Mouse (Mus musculus): ENCODE measurements around the gene Tpm1.

The Tpm1 gene

GRCm38 (mm10) chr9:66982085-66982484 lies 67.1 kb downstream of the Tpm1 start:
- no peak for DNase-seq (ENCODE audit: low spot score)

- DNase-seq (ENCODE audit: low spot score) = peak; percentile 82
Measured at GRCm38 (mm10) chr9:66980458-66980857, 68.7 kb downstream of the Tpm1 start.

GRCm38 (mm10) chr9:66978468-66978867 lies 70.7 kb downstream of the Tpm1 start:
- no peak for DNase-seq (ENCODE audit: low spot score)

GRCm38 (mm10) chr9:66977982-66978381 lies 71.2 kb downstream of the Tpm1 start:
- no peak for DNase-seq (ENCODE audit: low spot score)

- DNase-seq (ENCODE audit: low spot score) = no peak
Measured at GRCm38 (mm10) chr9:66977121-66977520, 72.1 kb downstream of the Tpm1 start.

- DNase-seq (ENCODE audit: low spot score) = peak; percentile 92
Measured at GRCm38 (mm10) chr9:66975239-66975645, 74.0 kb downstream of the Tpm1 start, which contains the start of gene Lactb. Gene Lactb (minus strand): TSS chr9:66975484.

- DNase-seq (ENCODE audit: low spot score) = peak; percentile 89
Measured at GRCm38 (mm10) chr9:66974721-66975225, 74.4 kb downstream of the Tpm1 start.
